Mouse (Mus musculus) lung, embryonic 16.5 days (tissue): ENCODE measurements at regions not wholly inside any gene's neighbourhood (a gene's known extent, or its start where the extent isn't known, plus 50 kb on each side); places are given as distances from the start of the nearest gene placed in this dataset.

Experiments used
- ATAC-seq: fragments of 200-750 bp; cut with Nextera tagmentation; 2 replicates; pipeline ENCODE4 v1.8.0; 2017; ENCODE audit warnings: low read depth, mild to moderate bottlenecking, moderate library complexity
- H3K27ac ChIP-seq: fragments of 300-500 bp; sonication (generic); 2 replicates; pipeline ENCODE4 v1.5.1; 2014; ENCODE audit warnings: mild to moderate bottlenecking, control low read depth, low read length
- H3K27me3 ChIP-seq: fragments of 300-500 bp; sonication (generic); 2 replicates; pipeline ENCODE4 v1.6.1; 2014; ENCODE audit warnings: low read depth, low read length, mixed read lengths; ENCODE audit not compliant: control insufficient read depth, insufficient read depth
- H3K36me3 ChIP-seq: fragments of 300-500 bp; sonication (generic); 2 replicates; pipeline ENCODE4 v1.6.1; 2014; ENCODE audit warnings: low read length; ENCODE audit not compliant: control insufficient read depth, insufficient read depth
- H3K4me1 ChIP-seq: fragments of 300-500 bp; sonication (generic); replicated peaks from 2 replicates; pipeline ENCODE4 v1.6.1; 2014; ENCODE audit warnings: low read length, mixed read lengths; ENCODE audit not compliant: control insufficient read depth, insufficient read depth
- H3K4me2 ChIP-seq: fragments of 300-500 bp; sonication (generic); 2 replicates; pipeline ENCODE4 v1.6.1; 2014; ENCODE audit warnings: low read depth, low read length, control low read depth
- H3K4me3 ChIP-seq: fragments of 300-500 bp; sonication (generic); 2 replicates; pipeline ENCODE4 v1.5.1; 2014; ENCODE audit warnings: mild to moderate bottlenecking, low read length, control low read depth
- H3K9ac ChIP-seq: fragments of 300-500 bp; sonication (generic); 2 replicates; pipeline ENCODE4 v1.6.1; 2014; ENCODE audit warnings: low read length, control low read depth
- H3K9me3 ChIP-seq: fragments of 300-500 bp; sonication (generic); 2 replicates; pipeline ENCODE4 v1.6.1; 2016; ENCODE audit warnings: low read length; ENCODE audit not compliant: control insufficient read depth
- WGBS: fragments of 180-500 bp; shearing (Covaris S2); extraction: QIAGEN DNeasy Blood & Tissue Kit; methylation state at CpG from one replicate; pipeline ENCODE4 v1.1.7; 2014; 5-methylcytosine and 5-hydroxymethylcytosine counted together

DNA sequence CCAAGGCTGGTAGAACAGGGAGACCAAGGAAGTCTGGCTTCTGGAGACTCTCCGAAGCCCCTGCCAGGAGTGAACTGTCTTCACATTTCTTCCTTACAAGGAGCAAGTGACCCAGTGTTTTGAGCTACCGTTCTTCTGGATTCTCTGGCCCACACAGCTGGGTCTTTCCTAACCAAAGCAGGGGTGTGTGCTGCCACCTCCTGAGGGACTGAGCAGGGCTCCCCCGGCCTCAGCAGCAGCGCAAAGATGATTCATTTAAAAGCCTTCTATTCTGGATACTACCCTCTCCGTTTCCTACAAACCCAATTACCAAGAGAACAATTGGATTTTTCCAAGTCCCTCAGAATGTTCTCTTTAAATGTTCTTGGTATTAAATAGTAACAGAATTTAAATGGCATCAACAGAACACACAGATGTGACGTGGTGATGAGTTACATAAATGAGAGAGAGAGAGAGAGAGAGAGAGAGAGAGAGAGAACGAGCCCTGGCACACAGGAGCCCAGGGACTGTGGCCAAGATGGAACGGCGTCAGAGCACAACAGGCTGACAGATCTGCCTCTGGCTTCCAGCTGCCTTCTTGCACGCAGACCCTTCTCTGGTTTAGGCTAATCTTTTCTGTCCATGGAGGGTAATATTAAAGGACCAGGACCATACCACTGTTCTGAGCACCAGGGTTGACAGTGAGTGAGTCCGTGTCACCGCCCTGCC lies 191.6 kb downstream of the Agtpbp1 start:
- Histone ChIP-seq H3K9me3 (no peaks in the 10 kb centered on the region), H3K27me3 (no peaks in the 10 kb centered on the region), H3K36me3 (no peaks in the 10 kb centered on the region), H3K4me2 (no peak overlapping the region), H3K4me3 (no peak overlapping the region), H3K4me1 (no peaks in the 10 kb centered on the region), H3K9ac (no peak overlapping the region), H3K27ac (no peak overlapping the region)
- ATAC-seq: peak; percentile 64; the same call in 1 of the 2 replicates
- WGBS: 58% methylated on average over 12 of the region's 12 CpGs

DNA sequence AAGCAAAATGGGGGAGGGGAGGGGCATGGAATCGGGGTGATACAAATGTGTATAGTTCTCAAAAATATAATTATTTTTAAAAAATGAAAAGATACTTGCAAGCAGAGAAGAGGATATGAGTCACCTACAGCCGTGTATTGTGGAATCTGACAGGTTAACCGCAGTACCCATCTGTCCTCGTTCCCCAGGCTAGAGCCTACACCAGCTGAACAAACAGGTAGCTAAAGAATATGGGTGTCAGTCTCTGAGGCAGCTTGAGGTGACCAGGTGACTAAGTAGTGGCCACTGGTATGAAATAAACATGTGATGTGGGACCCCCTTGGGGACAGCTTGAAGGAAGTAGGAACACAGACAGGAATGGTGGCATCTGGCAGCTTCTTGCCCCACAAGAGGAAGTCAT lies 192.2 kb downstream of the Agtpbp1 start:
- 62% methylated on average over 4 of the region's 4 CpGs for WGBS
- no peak for ATAC-seq
- Histone ChIP-seq H3K4me3 (no peak overlapping the region), H3K9ac (no peak overlapping the region), H3K27ac (no peak overlapping the region), H3K27me3 (no peaks in the 10 kb centered on the region), H3K9me3 (no peaks in the 10 kb centered on the region), H3K4me2 (no peak overlapping the region), H3K36me3 (no peaks in the 10 kb centered on the region), H3K4me1 (no peaks in the 10 kb centered on the region)

DNA sequence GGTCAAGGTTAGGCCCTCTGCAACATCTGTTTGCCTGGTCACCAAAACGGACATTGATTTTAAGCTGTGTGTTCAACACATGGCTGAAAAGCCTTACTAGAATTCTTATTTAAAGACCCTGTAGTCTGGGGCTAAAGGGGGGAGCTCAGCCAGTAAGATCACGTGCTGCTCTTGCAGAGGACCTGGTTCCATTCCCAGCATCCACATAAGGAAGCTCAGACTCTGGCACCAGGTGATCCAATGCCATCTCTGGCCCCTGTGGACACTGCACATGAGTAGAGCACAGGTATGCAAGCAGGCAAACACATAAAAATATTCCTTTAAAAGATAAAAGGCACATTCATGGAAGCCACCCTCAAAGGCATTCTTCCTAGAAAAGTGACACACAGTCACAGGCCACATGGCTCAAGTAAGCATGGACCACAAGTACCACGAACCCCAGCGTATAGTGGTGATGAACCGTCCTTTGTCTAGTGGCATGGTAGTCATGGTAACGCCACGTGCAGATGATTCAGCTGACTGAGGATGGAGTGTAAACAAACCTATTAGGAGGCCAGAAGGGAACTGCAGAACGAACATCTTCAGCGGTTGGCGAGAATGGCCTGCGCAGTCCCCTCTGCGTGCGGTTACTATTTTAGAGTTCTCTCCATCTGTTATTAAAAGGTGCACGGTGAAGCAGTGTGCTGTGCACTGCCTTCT lies 197.3 kb downstream of the Agtpbp1 start:
- H3K4me1 ChIP-seq: no peaks in the 10 kb centered on the region
- H3K9ac ChIP-seq: no peak overlapping the region
- no peak overlapping the region for H3K4me3 ChIP-seq
- H3K9me3 ChIP-seq: no peaks in the 10 kb centered on the region
- H3K27ac ChIP-seq: no peak overlapping the region
- H3K27me3 ChIP-seq: no peaks in the 10 kb centered on the region
- WGBS: 62% methylated on average over 14 of the region's 14 CpGs
- no peak for ATAC-seq
- H3K4me2 ChIP-seq: no peak overlapping the region
- no peaks in the 10 kb centered on the region for H3K36me3 ChIP-seq

DNA sequence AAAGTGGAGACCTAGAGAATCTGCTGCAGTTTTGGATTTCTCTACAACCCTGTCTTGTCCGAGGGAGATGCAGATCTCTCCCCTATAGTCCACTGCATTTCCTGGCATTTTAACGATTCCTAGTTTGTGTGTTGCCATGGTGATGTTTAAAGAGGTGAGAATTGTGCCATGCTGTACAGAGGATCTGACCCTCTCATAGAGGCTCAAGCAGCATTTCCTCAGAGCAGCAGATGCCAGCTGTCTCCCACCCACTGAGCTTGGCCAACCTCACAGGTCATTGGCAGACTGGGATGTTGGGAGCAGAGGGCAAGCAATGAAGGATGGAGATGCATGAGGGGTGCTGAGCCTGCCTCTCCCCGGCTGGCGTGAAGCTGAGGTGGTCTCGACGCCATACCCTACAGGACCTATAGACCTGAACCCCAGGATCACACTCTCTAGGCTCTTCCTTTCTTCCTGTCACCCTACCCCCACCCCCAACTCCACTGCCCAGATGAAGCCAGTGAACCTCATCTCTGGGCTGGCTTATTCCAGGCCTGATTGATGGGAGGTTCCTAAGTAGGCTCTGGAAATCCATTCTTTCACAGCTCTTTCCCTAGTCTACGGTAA lies 198.0 kb downstream of the Agtpbp1 start:
- ATAC-seq: no peak
- WGBS: 68% methylated on average over 6 of the region's 7 CpGs

DNA sequence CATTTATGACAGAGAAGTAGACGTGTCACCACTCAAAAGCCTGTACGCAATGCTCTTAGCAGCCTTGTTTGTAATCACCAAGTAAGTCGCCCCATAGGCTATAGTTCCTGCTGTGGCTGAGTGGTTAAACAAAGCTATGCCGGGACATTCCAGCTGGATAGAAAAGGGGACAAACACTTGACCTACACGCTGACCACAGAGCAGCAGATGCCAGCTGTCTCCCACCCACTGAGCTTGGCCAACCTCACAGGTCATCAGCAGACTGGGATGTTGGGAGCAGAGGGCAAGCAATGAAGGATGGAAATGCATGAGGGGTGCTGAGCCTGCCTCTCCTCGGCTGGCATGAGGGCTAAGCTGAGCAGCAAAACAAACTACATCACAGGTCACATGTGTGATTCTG lies 199.2 kb downstream of the Agtpbp1 start:
- Histone ChIP-seq H3K4me1 (no peaks in the 10 kb centered on the region), H3K9ac (no peak overlapping the region), H3K4me3 (no peak overlapping the region), H3K27ac (no peak overlapping the region), H3K4me2 (no peak overlapping the region), H3K9me3 (no peaks in the 10 kb centered on the region), H3K27me3 (no peaks in the 10 kb centered on the region), H3K36me3 (no peaks in the 10 kb centered on the region)
- 44% methylated on average over 6 of the region's 6 CpGs for WGBS
- ATAC-seq: no peak

More for the DNA sequence above, 198.0 kb downstream of the Agtpbp1 start:
- Histone ChIP-seq H3K4me3 (no peak overlapping the region), H3K4me2 (no peak overlapping the region), H3K4me1 (no peaks in the 10 kb centered on the region), H3K27ac (no peak overlapping the region), H3K9me3 (no peaks in the 10 kb centered on the region), H3K27me3 (no peaks in the 10 kb centered on the region), H3K9ac (no peak overlapping the region), H3K36me3 (no peaks in the 10 kb centered on the region)

DNA sequence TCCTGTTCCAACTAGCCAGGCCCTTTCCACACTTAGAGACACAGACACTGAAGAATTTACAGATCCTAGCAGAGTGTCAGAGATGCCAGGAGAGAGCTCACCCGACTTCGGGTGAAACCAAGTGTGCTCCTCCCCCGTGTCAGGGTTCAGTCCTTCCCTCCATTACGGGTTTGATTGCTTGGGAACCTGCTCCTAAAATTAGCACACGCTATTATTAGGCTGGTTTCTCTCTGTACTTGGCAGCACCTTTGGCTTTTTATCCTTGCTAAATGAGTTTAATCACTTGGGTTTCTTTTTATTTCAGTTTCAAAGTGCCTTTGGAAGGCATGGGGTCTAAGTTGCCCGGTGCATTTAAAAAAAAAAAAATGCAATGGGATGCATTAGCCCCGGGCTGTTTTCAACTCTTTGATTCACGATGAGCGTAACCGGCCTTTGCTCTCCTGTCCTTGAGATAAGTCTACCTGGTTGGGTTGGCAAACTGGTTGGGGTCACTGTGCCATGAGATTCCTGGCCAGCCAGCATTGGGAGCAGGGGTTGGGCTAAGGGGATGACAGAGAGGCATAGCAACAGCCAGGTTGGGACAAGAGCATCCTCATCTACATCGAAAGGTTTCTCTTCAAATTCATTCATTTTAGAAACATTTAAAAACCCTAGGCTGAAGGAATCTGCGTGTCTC lies 214.7 kb downstream of the Agtpbp1 start:
- no peak overlapping the region for H3K27ac ChIP-seq
- H3K9ac ChIP-seq: no peak overlapping the region
- no peaks in the 10 kb centered on the region for H3K4me1 ChIP-seq
- H3K4me2 ChIP-seq: no peak overlapping the region
- WGBS: 83% methylated on average over 12 of the region's 12 CpGs
- H3K27me3 ChIP-seq: no peaks in the 10 kb centered on the region
- no peaks in the 10 kb centered on the region for H3K9me3 ChIP-seq
- H3K36me3 ChIP-seq: no peaks in the 10 kb centered on the region
- H3K4me3 ChIP-seq: no peak overlapping the region
- no peak for ATAC-seq

DNA sequence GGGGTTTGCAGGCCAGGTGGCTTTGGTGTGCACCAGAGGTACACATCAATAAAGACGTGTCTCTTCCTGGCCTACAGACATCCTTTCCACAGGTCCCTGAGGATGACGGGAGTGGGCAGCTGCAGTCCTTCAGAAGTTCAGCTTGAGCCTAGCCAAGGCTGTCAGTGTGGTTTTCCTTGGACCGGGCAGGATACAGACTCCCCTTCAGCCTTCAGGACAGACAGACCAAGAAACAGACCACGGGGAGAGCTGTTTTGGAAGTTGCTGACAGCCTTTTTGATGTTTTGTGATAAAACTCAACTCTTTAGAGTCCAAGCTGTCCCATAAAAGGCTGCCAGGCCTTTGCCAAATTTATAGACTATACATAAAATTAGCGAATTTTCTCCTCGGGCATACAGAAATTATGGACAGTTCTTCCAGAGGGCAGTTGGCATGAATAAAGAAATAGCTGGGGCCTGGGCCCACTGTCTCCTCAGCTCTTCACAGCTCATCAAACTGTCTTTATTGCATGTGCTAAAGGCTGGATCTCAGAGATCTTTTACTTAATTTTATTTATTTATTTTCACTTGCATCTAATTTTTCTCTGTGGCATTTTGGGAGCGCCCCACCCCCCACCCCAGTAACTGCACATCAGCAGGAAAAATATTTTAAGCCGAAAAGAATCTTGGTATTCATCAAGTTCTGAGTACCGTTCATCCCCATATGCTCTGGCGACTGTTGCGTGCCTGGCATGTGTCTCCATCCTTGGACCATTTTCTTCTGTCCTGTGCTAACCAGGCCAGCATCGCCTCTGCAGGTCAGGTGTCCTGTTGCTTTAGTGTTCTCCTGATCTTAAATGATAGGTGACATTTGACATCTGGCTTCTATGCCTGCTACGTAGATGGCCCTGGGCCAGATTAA lies 216.2 kb downstream of the Agtpbp1 start:
- H3K27ac ChIP-seq: no peak overlapping the region
- ATAC-seq: peak; percentile 91

DNA sequence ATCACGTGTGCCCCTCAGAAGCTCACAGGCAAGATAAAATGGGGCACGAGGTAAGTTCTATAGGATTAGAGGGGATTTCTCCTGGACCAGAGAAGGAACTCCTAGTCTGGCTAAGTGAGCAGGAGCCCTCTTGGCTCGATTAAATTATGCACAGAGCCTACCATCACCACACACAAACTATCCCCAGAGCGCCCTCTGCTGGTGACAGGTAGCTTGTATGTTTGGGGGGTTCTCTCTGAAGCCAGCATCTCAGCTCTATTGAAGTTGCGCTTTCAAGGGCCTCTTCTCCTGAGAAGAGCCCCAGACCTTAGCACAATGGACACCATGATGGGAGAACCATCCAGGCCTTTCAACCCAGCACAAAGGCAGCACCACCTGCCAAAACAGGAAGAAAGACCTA lies 219.6 kb downstream of the Agtpbp1 start:
- WGBS: 30% methylated on average over 5 of the region's 5 CpGs
- no peak for ATAC-seq
- Histone ChIP-seq H3K4me3 (no peak overlapping the region), H3K4me1 (no peaks in the 10 kb centered on the region), H3K4me2 (no peak overlapping the region), H3K9me3 (no peaks in the 10 kb centered on the region), H3K27me3 (no peaks in the 10 kb centered on the region), H3K27ac (no peak overlapping the region), H3K9ac (no peak overlapping the region), H3K36me3 (no peaks in the 10 kb centered on the region)

More for the DNA sequence above, 216.2 kb downstream of the Agtpbp1 start:
- no peak overlapping the region for H3K4me2 ChIP-seq
- H3K4me3 ChIP-seq: no peak overlapping the region
- no peaks in the 10 kb centered on the region for H3K27me3 ChIP-seq
- H3K9me3 ChIP-seq: no peaks in the 10 kb centered on the region
- no peak overlapping the region for H3K9ac ChIP-seq
- H3K4me1 ChIP-seq: no peaks in the 10 kb centered on the region
- WGBS: 48% methylated on average over 13 of the region's 13 CpGs
- H3K36me3 ChIP-seq: no peaks in the 10 kb centered on the region
